Mouse (Mus musculus): Measurements from ENCODE around the gene Cnot10. TPM values are rescaled to one million over a fixed set of nuclear protein-coding genes. Genes with fewer than 3 reads are reported as not detected.

Gene Cnot10
- polyA plus RNA-seq, 1 experiment from 2014 or later, result 74.7 TPM

GRCm38 (mm10) chr9:114678576-114678975, 38.6 kb upstream of the Cnot10 start:
- Histone ChIP-seq H3K4me2 (replicated peaks; ENCODE audit: low read depth, low read length) (no peak overlapping the region), H3K4me1 (ENCODE audit: control insufficient read depth, insufficient read depth, low read length) (no peaks in the 10 kb centered on the region), H3K27me3 (ENCODE audit: control insufficient read depth, insufficient read depth, low read length) (no peaks in the 10 kb centered on the region), H3K36me3 (ENCODE audit: control insufficient read depth, insufficient read depth, low read length) (no peaks in the 10 kb centered on the region), H3K9me3 (ENCODE audit: control insufficient read depth, low read length) (no peaks in the 10 kb centered on the region), H3K4me3 (ENCODE audit: low read length) (no peak overlapping the region), H3K9ac (ENCODE audit: low read depth, low read length) (no peak overlapping the region), H3K27ac (ENCODE audit: low read depth, low read length) (no peak overlapping the region)
- ATAC-seq (ENCODE audit: low FRiP score, low TSS enrichment), result no peak
- WGBS, result 78% methylated on average over 5 of the region's 5 CpGs

GRCm38 (mm10) chr9:114673626-114674025, 33.6 kb upstream of the Cnot10 start:
- Histone ChIP-seq H3K9me3 (ENCODE audit: control insufficient read depth, low read length) (no peaks in the 10 kb centered on the region), H3K27me3 (ENCODE audit: control insufficient read depth, insufficient read depth, low read length) (no peaks in the 10 kb centered on the region), H3K27ac (ENCODE audit: low read depth, low read length) (no peak overlapping the region), H3K36me3 (ENCODE audit: control insufficient read depth, insufficient read depth, low read length) (no peaks in the 10 kb centered on the region), H3K4me3 (ENCODE audit: low read length) (no peak overlapping the region), H3K4me1 (ENCODE audit: control insufficient read depth, insufficient read depth, low read length) (0 out of 2 replicates have a peak, but pooled peaks cover 5% of the 10 kb centered on the region), H3K9ac (ENCODE audit: low read depth, low read length) (no peak overlapping the region), H3K4me2 (replicated peaks; ENCODE audit: low read depth, low read length) (no peak overlapping the region)
- WGBS, result 56% methylated on average over 2 of the region's 2 CpGs
- no peak for ATAC-seq (ENCODE audit: low FRiP score, low TSS enrichment)

GRCm38 (mm10) chr9:114672703-114673561, 32.9 kb upstream of the Cnot10 start:
- Histone ChIP-seq H3K4me3 (ENCODE audit: low read length) (peak overlapping the region; percentile 31), H3K27me3 (ENCODE audit: control insufficient read depth, insufficient read depth, low read length) (no peaks in the 10 kb centered on the region), H3K27ac (ENCODE audit: low read depth, low read length) (no peak overlapping the region), H3K36me3 (ENCODE audit: control insufficient read depth, insufficient read depth, low read length) (no peaks in the 10 kb centered on the region), H3K4me1 (ENCODE audit: control insufficient read depth, insufficient read depth, low read length) (0 out of 2 replicates have a peak, but pooled peaks cover 5% of the 10 kb centered on the region), H3K9me3 (ENCODE audit: control insufficient read depth, low read length) (no peaks in the 10 kb centered on the region), H3K4me2 (replicated peaks; ENCODE audit: low read depth, low read length) (peak overlapping the region; percentile 64), H3K9ac (ENCODE audit: low read depth, low read length) (peak overlapping the region; percentile 40; the same call in 1 of the 2 replicates)
- 6% methylated on average over 24 of the region's 24 CpGs for WGBS
- ATAC-seq (ENCODE audit: low FRiP score, low TSS enrichment), result peak; percentile 72

GRCm38 (mm10) chr9:114671946-114672345, 32.0 kb upstream of the Cnot10 start:
- Histone ChIP-seq H3K4me3 (ENCODE audit: low read length) (no peak overlapping the region), H3K4me2 (replicated peaks; ENCODE audit: low read depth, low read length) (no peak overlapping the region), H3K9ac (ENCODE audit: low read depth, low read length) (no peak overlapping the region), H3K36me3 (ENCODE audit: control insufficient read depth, insufficient read depth, low read length) (no peaks in the 10 kb centered on the region), H3K9me3 (ENCODE audit: control insufficient read depth, low read length) (no peaks in the 10 kb centered on the region), H3K27ac (ENCODE audit: low read depth, low read length) (no peak overlapping the region), H3K27me3 (ENCODE audit: control insufficient read depth, insufficient read depth, low read length) (no peaks in the 10 kb centered on the region), H3K4me1 (ENCODE audit: control insufficient read depth, insufficient read depth, low read length) (0 out of 2 replicates have a peak, but pooled peaks cover 5% of the 10 kb centered on the region)
- 71% methylated on average over 1 of the region's 1 CpGs for WGBS
- no peak for ATAC-seq (ENCODE audit: low FRiP score, low TSS enrichment)

- no peak overlapping the region for H3K27ac ChIP-seq (ENCODE audit: low read depth, low read length)
- no peaks in the 10 kb centered on the region for H3K27me3 ChIP-seq (ENCODE audit: control insufficient read depth, insufficient read depth, low read length)
- H3K9me3 ChIP-seq (ENCODE audit: control insufficient read depth, low read length), result no peaks in the 10 kb centered on the region
- no peak overlapping the region for H3K9ac ChIP-seq (ENCODE audit: low read depth, low read length)
- no peaks in the 10 kb centered on the region for H3K36me3 ChIP-seq (ENCODE audit: control insufficient read depth, insufficient read depth, low read length)
- no peak overlapping the region for H3K4me2 ChIP-seq (replicated peaks; ENCODE audit: low read depth, low read length)
- H3K4me1 ChIP-seq (ENCODE audit: control insufficient read depth, insufficient read depth, low read length), result 0 out of 2 replicates have a peak, but pooled peaks cover 5% of the 10 kb centered on the region
- WGBS, result 67% methylated on average over 4 of the region's 5 CpGs
- no peak overlapping the region for H3K4me3 ChIP-seq (ENCODE audit: low read length)
- ATAC-seq (ENCODE audit: low FRiP score, low TSS enrichment), result no peak
These were observed 29.0 kb upstream of the Cnot10 start for GRCm38 (mm10) chr9:114669011-114669410.

- no peaks in the 10 kb centered on the region for H3K9me3 ChIP-seq (ENCODE audit: control insufficient read depth, low read length)
- H3K4me1 ChIP-seq (ENCODE audit: control insufficient read depth, insufficient read depth, low read length), result 0 out of 2 replicates have a peak, but pooled peaks cover 5% of the 10 kb centered on the region
- no peak overlapping the region for H3K4me2 ChIP-seq (replicated peaks; ENCODE audit: low read depth, low read length)
- H3K4me3 ChIP-seq (ENCODE audit: low read length), result no peak overlapping the region
- no peak overlapping the region for H3K27ac ChIP-seq (ENCODE audit: low read depth, low read length)
- no peaks in the 10 kb centered on the region for H3K36me3 ChIP-seq (ENCODE audit: control insufficient read depth, insufficient read depth, low read length)
- no peak overlapping the region for H3K9ac ChIP-seq (ENCODE audit: low read depth, low read length)
- WGBS, result 82% methylated on average over 4 of the region's 4 CpGs
- ATAC-seq (ENCODE audit: low FRiP score, low TSS enrichment), result no peak
- no peaks in the 10 kb centered on the region for H3K27me3 ChIP-seq (ENCODE audit: control insufficient read depth, insufficient read depth, low read length)
These were observed 28.1 kb upstream of the Cnot10 start for GRCm38 (mm10) chr9:114668047-114668446.

GRCm38 (mm10) chr9:114666858-114667257, 26.9 kb upstream of the Cnot10 start:
- Histone ChIP-seq H3K27ac (ENCODE audit: low read depth, low read length) (no peak overlapping the region), H3K9ac (ENCODE audit: low read depth, low read length) (no peak overlapping the region), H3K27me3 (ENCODE audit: control insufficient read depth, insufficient read depth, low read length) (no peaks in the 10 kb centered on the region), H3K4me2 (replicated peaks; ENCODE audit: low read depth, low read length) (no peak overlapping the region), H3K4me1 (ENCODE audit: control insufficient read depth, insufficient read depth, low read length) (no peaks in the 10 kb centered on the region), H3K9me3 (ENCODE audit: control insufficient read depth, low read length) (no peaks in the 10 kb centered on the region), H3K36me3 (ENCODE audit: control insufficient read depth, insufficient read depth, low read length) (no peaks in the 10 kb centered on the region), H3K4me3 (ENCODE audit: low read length) (no peak overlapping the region)
- 82% methylated on average over 10 of the region's 10 CpGs for WGBS
- ATAC-seq (ENCODE audit: low FRiP score, low TSS enrichment), result no peak

- no peaks in the 10 kb centered on the region for H3K36me3 ChIP-seq (ENCODE audit: control insufficient read depth, insufficient read depth, low read length)
- H3K9me3 ChIP-seq (ENCODE audit: control insufficient read depth, low read length), result no peaks in the 10 kb centered on the region
- no peaks in the 10 kb centered on the region for H3K27me3 ChIP-seq (ENCODE audit: control insufficient read depth, insufficient read depth, low read length)
- 84% methylated on average over 11 of the region's 11 CpGs for WGBS
- no peak overlapping the region for H3K9ac ChIP-seq (ENCODE audit: low read depth, low read length)
- no peak overlapping the region for H3K4me2 ChIP-seq (replicated peaks; ENCODE audit: low read depth, low read length)
- no peak overlapping the region for H3K4me3 ChIP-seq (ENCODE audit: low read length)
- no peak overlapping the region for H3K27ac ChIP-seq (ENCODE audit: low read depth, low read length)
- no peak for ATAC-seq (ENCODE audit: low FRiP score, low TSS enrichment)
- no peaks in the 10 kb centered on the region for H3K4me1 ChIP-seq (ENCODE audit: control insufficient read depth, insufficient read depth, low read length)
These were observed 23.8 kb upstream of the Cnot10 start for GRCm38 (mm10) chr9:114663782-114664181.

- no peak for ATAC-seq (ENCODE audit: low FRiP score, low TSS enrichment)
- Histone ChIP-seq H3K9me3 (ENCODE audit: control insufficient read depth, low read length) (no peaks in the 10 kb centered on the region), H3K4me3 (ENCODE audit: low read length) (no peak overlapping the region), H3K4me2 (replicated peaks; ENCODE audit: low read depth, low read length) (no peak overlapping the region), H3K27ac (ENCODE audit: low read depth, low read length) (no peak overlapping the region), H3K27me3 (ENCODE audit: control insufficient read depth, insufficient read depth, low read length) (no peaks in the 10 kb centered on the region), H3K9ac (ENCODE audit: low read depth, low read length) (no peak overlapping the region), H3K36me3 (ENCODE audit: control insufficient read depth, insufficient read depth, low read length) (no peaks in the 10 kb centered on the region), H3K4me1 (ENCODE audit: control insufficient read depth, insufficient read depth, low read length) (no peaks in the 10 kb centered on the region)
- WGBS, result 52% methylated on average over 7 of the region's 7 CpGs
These were observed 22.0 kb upstream of the Cnot10 start for GRCm38 (mm10) chr9:114661991-114662390.
